Mouse (Mus musculus) liver, embryonic 12.5 days (tissue): ENCODE results near the gene Eea1. TPM values are rescaled to one million over a fixed set of nuclear protein-coding genes. Genes with fewer than 3 reads are reported as not detected.
"Not testable (repeated sequence)": the region's sequence is repeated elsewhere in the genome, so short reads cannot be mapped to it uniquely, and the experiment has no call there.

Experiments
- ATAC-seq: fragments of 200-750 bp; cut with Nextera tagmentation; 2 replicates; pipeline ENCODE4 v1.8.0; 2017; ENCODE audit warnings: moderate number of reproducible peaks, mild to moderate bottlenecking, moderate library complexity
- H3K27ac ChIP-seq: fragments of 300-500 bp; sonication (generic); 2 replicates; pipeline ENCODE4 v1.5.1; 2016; ENCODE audit warnings: mild to moderate bottlenecking
- H3K27me3 ChIP-seq: fragments of 300-500 bp; sonication (generic); replicated peaks from 2 replicates; pipeline ENCODE4 v1.6.1; 2016; ENCODE audit warnings: mild to moderate bottlenecking, moderate library complexity
- H3K36me3 ChIP-seq: fragments of 300-500 bp; sonication (generic); 2 replicates; pipeline ENCODE4 v1.6.1; 2016; ENCODE audit warnings: mild to moderate bottlenecking, moderate library complexity
- H3K4me1 ChIP-seq: fragments of 300-500 bp; sonication (generic); 2 replicates; pipeline ENCODE4 v1.6.1; 2016
- H3K4me2 ChIP-seq: fragments of 300-500 bp; sonication (generic); 2 replicates; pipeline ENCODE4 v1.6.1; 2016; ENCODE audit warnings: mild to moderate bottlenecking, moderate library complexity
- H3K4me3 ChIP-seq: fragments of 300-500 bp; sonication (generic); 2 replicates; pipeline ENCODE4 v1.5.1; 2016; ENCODE audit warnings: mild to moderate bottlenecking, moderate library complexity
- H3K9ac ChIP-seq: fragments of 300-500 bp; sonication (generic); 2 replicates; pipeline ENCODE4 v1.6.1; 2016; ENCODE audit warnings: mild to moderate bottlenecking, moderate library complexity
- H3K9me3 ChIP-seq: fragments of 300-500 bp; sonication (generic); replicated peaks from 2 replicates; pipeline ENCODE4 v1.6.1; 2016; ENCODE audit warnings: mild to moderate bottlenecking, moderate library complexity
- WGBS: fragments of 180-500 bp; shearing (Covaris S2); methylation state at CpG from one replicate; pipeline ENCODE4 v1.1.7; 2016; ENCODE audit not compliant: insufficient replicate concordance; 5-methylcytosine and 5-hydroxymethylcytosine counted together
- polyA plus RNA-seq: library from polyadenylated mRNA; unstranded; fragments of >200 nt; fragmentation: Nextera tagmentation; extraction: Ambion mirVana; gene quantifications from 2 replicates; pipeline ENCODE4 v1.2.1, GENCODE M21; 2016

The Eea1 gene
- polyA plus RNA-seq, 1 experiment from 2014 or later: 13.2 TPM

DNA sequence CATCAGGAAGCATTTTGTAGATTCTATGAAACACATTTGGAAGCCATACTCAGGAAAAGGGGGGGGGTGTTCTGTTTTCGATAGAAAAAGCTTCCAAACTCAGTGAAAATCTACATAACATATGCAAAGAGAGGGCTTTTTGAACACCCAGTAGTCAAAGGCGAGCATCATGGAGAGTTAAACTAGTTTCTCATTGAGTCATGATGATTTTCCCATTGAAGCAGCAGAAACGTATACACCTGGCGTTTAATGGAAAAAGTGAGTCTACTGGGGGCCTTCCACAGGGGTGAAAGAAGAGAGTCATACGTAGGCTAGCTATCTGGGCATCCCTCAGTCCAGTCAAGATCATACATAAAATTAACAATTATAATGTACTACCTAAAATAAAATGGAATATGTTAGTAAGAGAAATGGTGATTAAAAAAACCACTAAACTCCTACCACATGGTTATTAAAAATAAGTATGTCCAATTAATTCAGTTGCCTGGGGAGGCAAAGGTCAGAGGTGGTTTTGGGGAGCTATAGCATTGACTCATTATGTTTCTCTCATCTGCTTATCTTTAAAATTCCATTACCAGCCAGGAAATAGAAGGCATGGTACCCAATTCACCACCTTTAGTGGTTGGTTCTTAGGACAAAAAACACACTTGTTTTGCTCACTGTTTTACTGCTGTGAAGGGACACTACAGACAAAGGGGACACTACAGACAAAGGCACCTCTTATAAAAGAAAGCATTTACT lies 25.8 kb upstream of the Eea1 start:
- Histone ChIP-seq H3K4me3 (no peak overlapping the region), H3K27me3 (no peaks in the 10 kb centered on the region), H3K36me3 (no peaks in the 10 kb centered on the region), H3K27ac (no peak overlapping the region), H3K4me2 (no peak overlapping the region), H3K9ac (no peak overlapping the region), H3K9me3 (no peaks in the 10 kb centered on the region), H3K4me1 (peaks cover 6% of the 10 kb centered on the region)
- 74% methylated on average over 5 of the region's 5 CpGs for WGBS
- ATAC-seq: no peak

- H3K9ac ChIP-seq: no peak overlapping the region
- no peaks in the 10 kb centered on the region for H3K4me1 ChIP-seq
- H3K27ac ChIP-seq: no peak overlapping the region
- ATAC-seq: no peak
- H3K4me3 ChIP-seq: no peak overlapping the region
- H3K36me3 ChIP-seq: no peaks in the 10 kb centered on the region
- 44% methylated on average over 3 of the region's 3 CpGs for WGBS
- no peak overlapping the region for H3K4me2 ChIP-seq
- no peaks in the 10 kb centered on the region for H3K9me3 ChIP-seq
- H3K27me3 ChIP-seq: no peaks in the 10 kb centered on the region
Observed at GRCm38 (mm10) chr10:95918716-95919115, 21.7 kb upstream of the Eea1 start.

DNA sequence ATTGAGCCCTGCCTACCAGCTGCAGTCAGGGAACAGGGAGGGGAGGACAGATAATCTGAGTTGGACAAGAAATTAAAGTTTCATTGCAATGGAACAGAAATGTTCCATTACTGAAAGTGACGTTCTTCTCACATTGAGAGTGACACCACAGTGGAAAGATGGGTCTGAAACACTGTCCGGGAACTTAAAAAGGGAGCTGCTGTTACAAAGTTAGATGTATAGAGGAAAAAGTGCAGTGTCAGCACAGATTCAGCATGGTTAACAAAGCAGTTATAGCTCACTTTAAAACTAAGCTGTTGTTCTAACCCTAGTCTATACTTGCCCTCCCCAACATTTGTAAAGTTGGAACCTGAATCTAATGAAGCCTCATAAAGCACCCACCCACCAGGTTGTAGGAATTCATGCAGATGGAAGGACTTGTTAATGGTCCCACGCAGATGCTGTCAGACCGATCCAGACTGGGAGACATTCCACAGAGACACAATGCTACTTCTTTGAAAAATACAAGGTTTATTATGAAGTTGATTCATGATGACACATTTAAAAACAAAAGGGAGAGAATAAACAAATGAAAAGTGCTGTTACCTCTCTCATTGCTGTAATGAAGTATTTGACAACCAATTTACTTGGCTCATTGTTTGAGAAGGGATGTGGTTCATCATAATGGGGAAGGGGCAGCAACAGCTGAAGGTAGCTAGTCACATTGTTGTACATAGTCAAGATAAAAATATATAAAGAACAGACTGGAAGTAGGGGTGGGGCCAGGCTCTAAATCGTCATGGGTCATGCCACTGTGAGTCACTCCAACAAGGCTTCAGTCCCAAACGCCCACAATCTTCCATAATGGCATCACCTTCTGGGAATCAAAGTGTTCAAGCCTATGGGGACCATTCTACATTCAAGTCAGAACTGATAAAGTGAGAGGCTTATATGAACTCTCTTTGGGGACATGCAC lies 16.9 kb upstream of the Eea1 start:
- no peaks in the 10 kb centered on the region for H3K9me3 ChIP-seq
- H3K9ac ChIP-seq: no peak overlapping the region
- no peak overlapping the region for H3K27ac ChIP-seq
- WGBS: 68% methylated on average over 6 of the region's 6 CpGs
- no peak overlapping the region for H3K4me3 ChIP-seq
- no peak for ATAC-seq
- H3K36me3 ChIP-seq: no peaks in the 10 kb centered on the region
- H3K27me3 ChIP-seq: no peaks in the 10 kb centered on the region; the same call in 1 of the 2 replicates
- H3K4me2 ChIP-seq: no peak overlapping the region
- no peaks in the 10 kb centered on the region for H3K4me1 ChIP-seq

- WGBS: 78% methylated on average over 13 of the region's 13 CpGs
- H3K27me3 ChIP-seq, H3K4me3 ChIP-seq, H3K9ac ChIP-seq, H3K9me3 ChIP-seq, ATAC-seq, H3K27ac ChIP-seq, H3K4me1 ChIP-seq, H3K4me2 ChIP-seq, H3K36me3 ChIP-seq: not testable (repeated sequence)
Observed at GRCm38 (mm10) chr10:95933631-95934030, 6.8 kb upstream of the Eea1 start.

- WGBS: 4% methylated on average over 64 of the region's 69 CpGs
- ATAC-seq: peak; percentile 86
- Histone ChIP-seq H3K27ac (peak overlapping the region; percentile 94), H3K4me2 (peak overlapping the region; percentile 88), H3K36me3 (peaks cover 11% of the 10 kb centered on the region), H3K9me3 (no peaks in the 10 kb centered on the region), H3K9ac (peak overlapping the region; percentile 85), H3K27me3 (no peaks in the 10 kb centered on the region), H3K4me3 (peak overlapping the region; percentile 77), H3K4me1 (peaks cover 34% of the 10 kb centered on the region)
Observed at GRCm38 (mm10) chr10:95940901-95941767, 684 bp downstream of the Eea1 start.

DNA sequence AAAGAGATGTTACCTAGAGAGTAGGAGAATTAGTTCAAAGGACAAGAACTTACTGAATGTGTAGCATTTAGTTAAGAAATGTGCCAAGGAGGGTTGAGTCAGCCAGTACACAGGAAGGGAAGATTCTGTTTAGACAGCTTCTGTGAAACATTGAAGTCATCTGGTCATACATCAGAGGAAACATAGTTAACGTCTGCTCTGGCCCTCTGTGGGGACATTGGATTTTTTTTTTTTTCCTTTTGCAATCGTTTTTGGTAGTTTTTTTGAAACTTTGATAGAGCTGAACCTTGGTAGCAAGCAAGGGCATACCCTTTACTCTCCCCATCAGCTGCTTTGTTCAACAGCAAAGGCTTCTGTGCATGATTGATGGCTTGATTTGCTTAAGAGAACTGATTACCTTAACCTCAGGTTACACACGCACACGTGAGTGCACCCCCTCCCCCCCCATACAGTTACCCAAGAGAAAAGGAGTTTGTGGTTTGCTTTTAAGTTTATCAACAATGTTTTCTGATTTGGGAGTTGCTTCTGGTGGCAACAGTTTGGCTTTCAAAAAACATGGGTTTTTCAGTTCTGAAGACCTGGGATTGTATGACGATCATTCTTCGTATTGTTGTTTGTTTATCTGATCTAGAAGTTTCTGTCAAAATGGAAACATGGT lies 1.4 kb downstream of the Eea1 start:
- no peaks in the 10 kb centered on the region for H3K9me3 ChIP-seq
- no peaks in the 10 kb centered on the region for H3K27me3 ChIP-seq
- no peak for ATAC-seq
- peaks cover 11% of the 10 kb centered on the region for H3K36me3 ChIP-seq
- H3K4me2 ChIP-seq: peak overlapping the region; percentile 88
- H3K4me3 ChIP-seq: peak overlapping the region; percentile 77
- peaks cover 34% of the 10 kb centered on the region for H3K4me1 ChIP-seq
- WGBS: 35% methylated on average over 6 of the region's 6 CpGs
- H3K27ac ChIP-seq: no peak overlapping the region
- H3K9ac ChIP-seq: peak overlapping the region; percentile 85

DNA sequence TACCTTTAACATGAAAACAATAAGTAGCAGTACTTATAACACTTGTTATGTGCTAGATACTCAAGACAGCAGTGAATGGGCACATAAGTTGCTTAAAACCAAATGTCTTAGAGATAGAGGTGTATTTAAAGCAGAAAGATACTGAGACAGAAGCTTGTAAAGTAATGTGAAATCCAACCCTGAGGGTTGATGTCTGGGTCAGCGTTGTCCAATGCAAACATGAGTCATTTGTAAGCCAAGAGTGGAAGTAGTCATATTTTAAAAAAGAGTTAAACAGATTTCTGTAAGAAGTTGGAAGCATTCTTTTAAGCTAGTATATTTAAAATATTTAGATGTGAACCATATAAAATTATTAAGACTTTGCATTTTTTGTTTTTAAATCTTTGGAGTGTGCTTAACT lies 4.6 kb downstream of the Eea1 start:
- Histone ChIP-seq H3K9me3 (no peaks in the 10 kb centered on the region), H3K36me3 (peaks cover 11% of the 10 kb centered on the region), H3K9ac (no peak overlapping the region), H3K4me1 (peaks cover 17% of the 10 kb centered on the region), H3K4me3 (no peak overlapping the region), H3K27me3 (no peaks in the 10 kb centered on the region), H3K4me2 (no peak overlapping the region), H3K27ac (no peak overlapping the region)
- WGBS: 84% methylated on average over 1 of the region's 1 CpGs
- no peak for ATAC-seq

DNA sequence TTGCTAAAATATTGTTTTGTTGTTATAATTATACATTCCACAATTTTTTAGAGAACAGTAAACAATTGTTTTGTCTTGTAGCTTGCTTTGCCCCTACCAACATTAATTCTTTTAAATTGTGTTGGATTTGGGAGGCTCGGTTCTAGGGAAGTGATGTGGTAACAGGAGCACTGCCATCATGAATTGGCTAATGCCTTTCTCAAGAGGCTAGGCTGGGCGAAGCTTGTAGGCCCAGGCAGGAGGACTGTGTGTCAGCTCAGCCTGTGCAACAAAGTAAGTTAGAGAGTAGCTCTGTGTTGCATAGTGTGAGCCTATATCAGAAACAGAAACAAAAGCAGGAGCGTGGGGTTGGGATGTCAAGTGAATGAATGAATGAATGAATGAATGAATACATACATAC lies 9.0 kb downstream of the Eea1 start:
- H3K27me3 ChIP-seq: no peaks in the 10 kb centered on the region
- H3K36me3 ChIP-seq: peaks cover 3% of the 10 kb centered on the region
- H3K9me3 ChIP-seq: no peaks in the 10 kb centered on the region
- H3K9ac ChIP-seq: no peak overlapping the region
- no peak overlapping the region for H3K27ac ChIP-seq
- no peak overlapping the region for H3K4me3 ChIP-seq
- H3K4me2 ChIP-seq: no peak overlapping the region
- WGBS: 86% methylated on average over 3 of the region's 3 CpGs
- ATAC-seq: no peak
- peaks cover 11% of the 10 kb centered on the region for H3K4me1 ChIP-seq

GRCm38 (mm10) chr10:95950194-95950593 lies 9.7 kb downstream of the Eea1 start:
- Histone ChIP-seq H3K4me1 (peaks cover 13% of the 10 kb centered on the region), H3K4me3 (no peak overlapping the region), H3K27me3 (no peaks in the 10 kb centered on the region), H3K9me3 (no peaks in the 10 kb centered on the region), H3K9ac (no peak overlapping the region), H3K27ac (no peak overlapping the region), H3K36me3 (peaks cover 3% of the 10 kb centered on the region), H3K4me2 (no peak overlapping the region)
- ATAC-seq: no peak
- 73% methylated on average over 5 of the region's 5 CpGs for WGBS

DNA sequence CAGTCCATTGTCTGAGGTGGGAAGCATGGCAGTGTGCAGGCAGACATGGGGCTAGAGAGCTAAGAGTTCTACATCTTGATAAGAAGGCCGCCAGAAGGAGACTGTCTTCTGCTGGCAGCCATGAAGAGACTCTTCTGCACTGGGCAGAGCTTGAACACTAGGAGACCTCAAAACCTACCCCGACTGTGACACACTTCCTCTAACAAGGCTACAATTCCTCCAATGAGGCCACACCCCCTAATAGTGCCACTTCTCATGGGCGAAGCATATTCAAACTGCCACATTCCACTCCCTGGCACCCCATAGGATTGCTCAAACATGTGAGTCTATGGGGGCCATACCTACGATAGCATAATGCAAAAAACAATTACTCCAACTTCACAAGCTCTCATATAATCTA lies 10.3 kb downstream of the Eea1 start:
- ATAC-seq: no peak
- H3K4me1 ChIP-seq: peaks cover 11% of the 10 kb centered on the region

GRCm38 (mm10) chr10:95951346-95951745 lies 10.9 kb downstream of the Eea1 start:
- no peak for ATAC-seq

More for the DNA sequence above, 10.3 kb downstream of the Eea1 start:
- no peak overlapping the region for H3K9ac ChIP-seq
- H3K4me3 ChIP-seq: no peak overlapping the region
- WGBS: 71% methylated on average over 4 of the region's 4 CpGs
- no peak overlapping the region for H3K27ac ChIP-seq
- H3K27me3 ChIP-seq: no peaks in the 10 kb centered on the region
- peaks cover under 1% of the 10 kb centered on the region for H3K36me3 ChIP-seq
- H3K9me3 ChIP-seq: no peaks in the 10 kb centered on the region
- H3K4me2 ChIP-seq: no peak overlapping the region

More at GRCm38 (mm10) chr10:95951346-95951745, 10.9 kb downstream of the Eea1 start:
- Histone ChIP-seq H3K27ac (no peak overlapping the region), H3K9me3 (no peaks in the 10 kb centered on the region), H3K36me3 (no peaks in the 10 kb centered on the region; the same call in 1 of the 2 replicates), H3K27me3 (no peaks in the 10 kb centered on the region), H3K4me1 (peaks cover 10% of the 10 kb centered on the region), H3K4me3 (no peak overlapping the region), H3K9ac (no peak overlapping the region), H3K4me2 (no peak overlapping the region)
- WGBS: 93% methylated on average over 2 of the region's 2 CpGs
